ENCODE assay signal across 29 mouse cellular contexts in the genomic region with DNA sequence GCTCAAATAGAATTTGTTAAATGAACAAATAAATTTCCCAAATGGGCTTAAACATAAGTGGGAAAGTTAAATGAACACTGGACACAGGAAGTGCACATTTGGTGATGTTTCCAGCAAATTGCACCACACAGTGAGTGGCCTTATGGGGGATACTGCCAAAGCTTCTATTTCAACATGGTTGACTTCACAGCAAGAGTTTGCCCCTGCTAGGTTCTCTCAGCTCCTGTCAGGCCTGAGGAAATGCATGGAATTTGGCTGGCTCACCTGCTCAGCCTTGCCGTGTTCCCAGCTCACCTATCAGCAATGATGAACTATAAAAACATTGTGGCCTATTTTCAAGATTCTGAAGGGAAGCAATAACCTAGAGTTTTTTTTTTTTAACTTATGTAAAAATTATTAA. TPM values are rescaled to one million over a fixed set of nuclear protein-coding genes. Genes with fewer than 3 reads are reported as not detected.
A peak's percentile ranks its signal among the peaks of the same experiment; 100 is the strongest.
DNase-seq lines count a peak whose midpoint lies in the region; ATAC-seq lines count a peak whose summit lies in the region.
"Had no signal": no experiment of that assay in that cellular context is flagged by ENCODE, and none has a peak within 500 bp of the region (broad histone marks: within the 10 kb centered on the region; RNA-seq: fewer than 3 reads in every experiment).

No protein-coding gene starts in this region.

- no peaks in the 10 kb centered on the region; the same call in 1 of the 2 replicates for H3K36me3 ChIP-seq in midbrain, embryonic 15.5 days (replicated peaks)
- H3K36me3 ChIP-seq: embryonic facial prominence, embryonic 13.5 days had no signal

- H3K9me3 ChIP-seq in midbrain, embryonic 15.5 days: no peaks in the 10 kb centered on the region
- H3K9me3 ChIP-seq: embryonic facial prominence, embryonic 10.5 days; embryonic facial prominence, embryonic 13.5 days; forebrain, embryonic 10.5 days; forebrain, embryonic 13.5 days; heart, embryonic 10.5 days; heart, embryonic 13.5 days had no signal

- no peak overlapping the region for H3K4me3 ChIP-seq in midbrain, embryonic 15.5 days
- H3K4me3 ChIP-seq: embryonic facial prominence, embryonic 10.5 days; embryonic facial prominence, embryonic 13.5 days; erythroblast, embryonic 14.5 days; forebrain, embryonic 10.5 days; forebrain, embryonic 13.5 days; heart, adult 2 months; heart, embryonic 10.5 days; heart, embryonic 13.5 days had no signal

- H3K4me1 ChIP-seq in midbrain, embryonic 15.5 days: peaks cover 18% of the 10 kb centered on the region

- no peak for ATAC-seq in midbrain, embryonic 15.5 days (replicated peaks)
- ATAC-seq: CD4-positive, CD25-positive, alpha-beta regulatory T cell, adult 4 months; forebrain, embryonic 13.5 days; forebrain, embryonic 16.5 days; hindbrain, postnatal 0 days; inflammation-experienced regulatory T-cells, adult 6 months; intestine, embryonic 16.5 days had no signal

- no peak overlapping the region for H3K27ac ChIP-seq in midbrain, embryonic 15.5 days
- H3K27ac ChIP-seq: embryonic facial prominence, embryonic 10.5 days; embryonic facial prominence, embryonic 13.5 days; forebrain, embryonic 10.5 days; forebrain, embryonic 13.5 days; heart, adult 2 months; heart, embryonic 13.5 days; hindbrain, embryonic 14.5 days had no signal

- 93% methylated on average over 1 of the region's 1 CpGs for WGBS in midbrain, embryonic 15.5 days

- H3K27me3 ChIP-seq in midbrain, embryonic 15.5 days (replicated peaks): no peaks in the 10 kb centered on the region
- H3K27me3 ChIP-seq: embryonic facial prominence, embryonic 13.5 days; forebrain, embryonic 13.5 days; heart, embryonic 13.5 days had no signal

- DNase-seq in cerebellum, adult 11 months: peak; percentile 37
- DNase-seq in cerebellum, adult 18-20 months: peak; percentile 47 to 51
- peak; percentile 68 for DNase-seq in cerebellum, adult 9-11 months
- peak; percentile 46 to 53 for DNase-seq in cerebellum, postnatal 25 days
- DNase-seq in right cerebral cortex, postnatal 25 days: no peak
- DNase-seq in adrenal gland, postnatal 4 days (ENCODE audit: low spot score in 2 of 2): no peak
- DNase-seq: adrenal gland, postnatal 14 days; embryo, embryonic 11 days; gastrocnemius, postnatal 10 days; gastrocnemius, postnatal 36 days; heart, adult 2 months; heart, postnatal 14 days; heart, postnatal 4 days; kidney, adult 18-20 months had no signal

- no peak overlapping the region for H3K4me2 ChIP-seq in midbrain, embryonic 15.5 days
- H3K4me2 ChIP-seq: forebrain, embryonic 13.5 days; heart, embryonic 13.5 days; hindbrain, embryonic 14.5 days had no signal

- no peak overlapping the region for H3K9ac ChIP-seq in midbrain, embryonic 15.5 days
- H3K9ac ChIP-seq: embryonic facial prominence, embryonic 13.5 days; forebrain, embryonic 13.5 days; hindbrain, embryonic 14.5 days had no signal

RNA-seq across cellular contexts. Expression of a gene that starts 15.7 kb away (rescaled TPM):
- 217 and 221 TPM in 2 replicates for polyA plus RNA-seq in midbrain, embryonic 15.5 days (2015; fragmentation: Nextera tagmentation; extraction: Ambion mirVana)
- 10 to 100 TPM; 31.5 to 31.9 TPM for total RNA-seq in adrenal gland, postnatal 4 days (2021)

RNA-seq across cellular contexts. Expression of a gene that starts 31.1 kb away (rescaled TPM):
- 1.6 and 2.1 TPM in 2 replicates for polyA plus RNA-seq in midbrain, embryonic 15.5 days (2015; fragmentation: Nextera tagmentation; extraction: Ambion mirVana)
- 1 to 10 TPM; 3.2 to 4.4 TPM for total RNA-seq in adrenal gland, postnatal 4 days (2021)
- total RNA-seq: granulocyte monocyte progenitor cell, adult 5-6 weeks had no signal
- polyA plus RNA-seq: CD4-positive, CD25-positive, alpha-beta regulatory T cell, adult 4 months; erythroblast, embryonic 14.5 days; inflammation-experienced regulatory T-cells, adult 6 months had no signal

RNA-seq across cellular contexts. Expression of a gene that starts 33.4 kb away (rescaled TPM):
- polyA plus RNA-seq in midbrain, embryonic 15.5 days (2015; fragmentation: Nextera tagmentation; extraction: Ambion mirVana): 298 and 315 TPM in 2 replicates
- 100 to 1,000 TPM; 270 to 285 TPM for total RNA-seq in adrenal gland, postnatal 4 days (2021)

RNA-seq across cellular contexts. Expression of a gene that starts 39.3 kb away (rescaled TPM):
- 1.7 TPM in 2 replicates for polyA plus RNA-seq in midbrain, embryonic 15.5 days (2015; fragmentation: Nextera tagmentation; extraction: Ambion mirVana)
- total RNA-seq in adrenal gland, postnatal 4 days (2021): 10 to 100 TPM in 1 of 2 experiments, 1 to 10 TPM in 1; 9.0 to 23.2 TPM
- total RNA-seq: granulocyte monocyte progenitor cell, adult 5-6 weeks had no signal
- polyA plus RNA-seq: CD4-positive, CD25-positive, alpha-beta regulatory T cell, adult 4 months; erythroblast, embryonic 14.5 days; inflammation-experienced regulatory T-cells, adult 6 months had no signal

Comparison
In these comparisons a context has a peak if more than half of its experiments do, and no peak if none do; other contexts are left out.
1. DNase-seq: peak in cerebellum, adult 11 months (single experiment), cerebellum, adult 18-20 months (2 of 2), cerebellum, adult 9-11 months (single experiment) and cerebellum, postnatal 25 days (2 of 2); none in right cerebral cortex, postnatal 25 days (single experiment) and adrenal gland, postnatal 4 days (0 of 2).